Mouse (Mus musculus): Measurements from ENCODE around the gene Mettl14. TPM values are rescaled to one million over a fixed set of nuclear protein-coding genes. Genes with fewer than 3 reads are reported as not detected.
"Not testable (repeated sequence)": the region's sequence is repeated elsewhere in the genome, so short reads cannot be mapped to it uniquely, and the experiment has no call there.

Gene Mettl14
- 10 to 100 TPM; 13.5 to 15.2 TPM for total RNA-seq (2021)

GRCm38 (mm10) chr3:123385486-123386156, at the start of gene Mettl14:
Gene Mettl14 (minus strand): TSS chr3:123386108.
- intact Hi-C loops (cut with DNase I): loop anchor here (2.0 to 10.0 kb wide), 2 partner anchors 121 to 889 kb away; no protein-coding TSS in a partner anchor
- DNase-seq (ENCODE audit: low spot score in 2 of 2): peak; percentile 93 to 98

- intact Hi-C loops (cut with DNase I): no loop called here
- DNase-seq (ENCODE audit: low spot score in 2 of 2): no peak
Observed at GRCm38 (mm10) chr3:123433362-123433761, 47.5 kb upstream of the Mettl14 start.

- intact Hi-C loops (cut with DNase I): no loop called here
- DNase-seq (ENCODE audit: low spot score in 2 of 2): no peak
Observed at GRCm38 (mm10) chr3:123431951-123432674, 46.2 kb upstream of the Mettl14 start.

- DNase-seq (ENCODE audit: low spot score in 2 of 2): no peak
- intact Hi-C loops (cut with DNase I): no loop called here
Observed at GRCm38 (mm10) chr3:123429597-123430458, 43.9 kb upstream of the Mettl14 start.

GRCm38 (mm10) chr3:123428005-123428404, 42.1 kb upstream of the Mettl14 start:
- no peak for DNase-seq (ENCODE audit: low spot score in 2 of 2)
- intact Hi-C loops (cut with DNase I): no loop called here

GRCm38 (mm10) chr3:123425647-123426046, 39.7 kb upstream of the Mettl14 start:
- peak in 1 of 2 experiments; percentile 62 for DNase-seq (ENCODE audit: low spot score in 2 of 2)
- intact Hi-C loops (cut with DNase I): no loop called here

- no peak for DNase-seq (ENCODE audit: low spot score in 2 of 2)
- intact Hi-C loops (cut with DNase I): no loop called here
Observed at GRCm38 (mm10) chr3:123413173-123413572, 27.3 kb upstream of the Mettl14 start.

- DNase-seq (ENCODE audit: low spot score in 2 of 2): no peak
- intact Hi-C loops (cut with DNase I): no loop called here
Observed at GRCm38 (mm10) chr3:123411821-123412578, 26.1 kb upstream of the Mettl14 start.

GRCm38 (mm10) chr3:123404945-123405344, 19.0 kb upstream of the Mettl14 start:
- intact Hi-C loops (cut with DNase I): no loop called here

GRCm38 (mm10) chr3:123397562-123398481, 11.9 kb upstream of the Mettl14 start:
- intact Hi-C loops (cut with DNase I): no loop called here
- no peak for DNase-seq (ENCODE audit: low spot score in 2 of 2)

More at GRCm38 (mm10) chr3:123404945-123405344, 19.0 kb upstream of the Mettl14 start:
- no peak for DNase-seq (ENCODE audit: low spot score in 2 of 2)

- intact Hi-C loops (cut with DNase I): no loop called here
- DNase-seq (ENCODE audit: low spot score in 2 of 2): no peak
Observed at GRCm38 (mm10) chr3:123395611-123396010, 9.7 kb upstream of the Mettl14 start.

- DNase-seq (ENCODE audit: low spot score in 2 of 2): peak in 1 of 2 experiments; percentile 61
- intact Hi-C loops (cut with DNase I): loop anchor here (5.0 kb wide), 1 partner anchor 51 kb away; no protein-coding TSS in a partner anchor
Observed at GRCm38 (mm10) chr3:123391180-123391579, 5.3 kb upstream of the Mettl14 start.

- intact Hi-C loops (cut with DNase I): loop anchor here (2.0 to 10.0 kb wide), 2 partner anchors 121 to 889 kb away; no protein-coding TSS in a partner anchor
- DNase-seq (ENCODE audit: low spot score in 2 of 2): not testable (repeated sequence)
Observed at GRCm38 (mm10) chr3:123386157-123386780, 361 bp upstream of the Mettl14 start.

GRCm38 (mm10) chr3:123385118-123385485, 806 bp downstream of the Mettl14 start:
- intact Hi-C loops (cut with DNase I): loop anchor here (10.0 kb wide), 1 partner anchor 890 kb away; no protein-coding TSS in a partner anchor
- no peak for DNase-seq (ENCODE audit: low spot score in 2 of 2)

- no peak for DNase-seq (ENCODE audit: low spot score in 2 of 2)
- intact Hi-C loops (cut with DNase I): loop anchor here (10.0 kb wide), 1 partner anchor 890 kb away; no protein-coding TSS in a partner anchor
Observed at GRCm38 (mm10) chr3:123384435-123384834, 1.5 kb downstream of the Mettl14 start.

GRCm38 (mm10) chr3:123376562-123376961, 9.3 kb downstream of the Mettl14 start:
- no peak for DNase-seq (ENCODE audit: low spot score in 2 of 2)
- intact Hi-C loops (cut with DNase I): no loop called here

GRCm38 (mm10) chr3:123371766-123372535, 14.0 kb downstream of the Mettl14 start:
- intact Hi-C loops (cut with DNase I): no loop called here
- peak; percentile 72 to 80 for DNase-seq (ENCODE audit: low spot score in 2 of 2)

All from left cerebral cortex, postnatal 25 days (tissue).